In genomic region chr9:66720686-66721450, GRCm38 (mm10) we compare ENCODE assay signal across 25 mouse cellular contexts. TPM values are rescaled to one million over a fixed set of nuclear protein-coding genes. Genes with fewer than 3 reads are reported as not detected.
DNase-seq lines count a peak whose midpoint lies in the region; ATAC-seq and TF ChIP-seq lines count a peak whose summit lies in the region.
"Had no signal": no experiment of that assay in that cellular context is flagged by ENCODE, and none has a peak within 500 bp of the region (broad histone marks: within the 10 kb centered on the region; RNA-seq: fewer than 3 reads in every experiment).

No protein-coding gene starts in this region.

- no peak overlapping the region for H3K4me3 ChIP-seq in thymus, adult 2 months (ENCODE audit: control insufficient read depth, insufficient read depth, low read length)
- H3K4me3 ChIP-seq in kidney, postnatal 0 days (replicated peaks; ENCODE audit: low read depth, low read length): no peak overlapping the region
- H3K4me3 ChIP-seq in midbrain, embryonic 15.5 days: no peak overlapping the region
- H3K4me3 ChIP-seq: forebrain, embryonic 12.5 days; heart, embryonic 15.5 days; left cerebral cortex, adult 2 months; limb, embryonic 12.5 days; liver, embryonic 13.5 days; neural tube, embryonic 13.5 days had no signal

- H3K27me3 ChIP-seq in thymus, adult 2 months (ENCODE audit: control insufficient read depth, insufficient read depth, low read length): no peaks in the 10 kb centered on the region
- no peaks in the 10 kb centered on the region for H3K27me3 ChIP-seq in kidney, postnatal 0 days (ENCODE audit: insufficient read depth, low read length)
- no peaks in the 10 kb centered on the region for H3K27me3 ChIP-seq in midbrain, embryonic 15.5 days (replicated peaks)
- H3K27me3 ChIP-seq: CH12.LX; heart, embryonic 15.5 days; limb, embryonic 12.5 days had no signal

- no peak overlapping the region for H3K4me2 ChIP-seq in kidney, postnatal 0 days (ENCODE audit: low read length)
- H3K4me2 ChIP-seq in midbrain, embryonic 15.5 days: no peak overlapping the region
- H3K4me2 ChIP-seq: forebrain, embryonic 12.5 days; heart, embryonic 15.5 days; limb, embryonic 12.5 days; liver, embryonic 13.5 days; lung, embryonic 14.5 days; midbrain, embryonic 11.5 days; neural tube, embryonic 13.5 days had no signal

- ATAC-seq in kidney, postnatal 0 days (replicated peaks; ENCODE audit: low FRiP score, low read depth): 0 out of 2 replicates have a peak, but pooled peaks have one; percentile 15
- no peak for ATAC-seq in megakaryocyte progenitor cell, adult 5-6 weeks (replicated peaks; ENCODE audit: poor library complexity)
- no peak for ATAC-seq in midbrain, embryonic 15.5 days (replicated peaks)
- ATAC-seq in monocyte, adult 5-6 weeks (replicated peaks; ENCODE audit: insufficient number of reproducible peaks, low FRiP score, low TSS enrichment, poor library complexity, severe bottlenecking): no peak
- ATAC-seq: hindbrain, postnatal 0 days; intestine, postnatal 0 days had no signal

- H3K9me3 ChIP-seq in kidney, postnatal 0 days (replicated peaks; ENCODE audit: low read length): no peaks in the 10 kb centered on the region
- no peaks in the 10 kb centered on the region for H3K9me3 ChIP-seq in midbrain, embryonic 15.5 days
- H3K9me3 ChIP-seq: forebrain, embryonic 12.5 days; heart, embryonic 15.5 days; limb, embryonic 12.5 days; liver, embryonic 13.5 days; neural tube, embryonic 13.5 days had no signal

- no peak for TF ChIP-seq CTCF in thymus, adult 2 months (IDR thresholded peaks at IDR 0.05; ENCODE audit: borderline replicate concordance, control insufficient read depth, extremely low read depth, insufficient read depth, low read length, poor library complexity)
- TF ChIP-seq CTCF in kidney, postnatal 0 days (IDR thresholded peaks at IDR 0.05; ENCODE audit: low read depth): no peak

- H3K4me1 ChIP-seq in thymus, adult 2 months (replicated peaks; ENCODE audit: control insufficient read depth, insufficient read depth, low read length): peaks cover 6% of the 10 kb centered on the region; the same call in 1 of the 2 replicates
- peaks cover 13% of the 10 kb centered on the region; the same call in 1 of the 2 replicates for H3K4me1 ChIP-seq in kidney, postnatal 0 days (replicated peaks; ENCODE audit: insufficient read depth, low read length)
- no peaks in the 10 kb centered on the region for H3K4me1 ChIP-seq in midbrain, embryonic 15.5 days
- H3K4me1 ChIP-seq: liver, embryonic 13.5 days had no signal

- TF ChIP-seq POLR2A in thymus, adult 2 months (IDR thresholded peaks at IDR 0.05; ENCODE audit: control insufficient read depth, extremely low read depth, insufficient read depth, low read length, poor library complexity): no peak

- peak; percentile 17 for DNase-seq in thymus, adult 2 months
- no peak for DNase-seq in thymus, adult 18-20 months
- no peak for DNase-seq in kidney, postnatal 0 days (ENCODE audit: low spot score)
- peak; percentile 29 for DNase-seq in skeletal muscle tissue, adult 2 months (ENCODE audit: low read depth, low spot score)
- DNase-seq: adrenal gland, postnatal 25 days; cerebellum, adult 11 months; embryo, embryonic 11 days; gastrocnemius, postnatal 36 days; layer of hippocampus, adult 9-11 months; liver, embryonic 13.5 days; lung, embryonic 14.5 days; lung, postnatal 4 days had no signal

- 41% methylated on average over 8 of the region's 8 CpGs for WGBS in thymus, adult 2 months
- 85% methylated on average over 8 of the region's 8 CpGs for WGBS in kidney, postnatal 0 days
- WGBS in midbrain, embryonic 15.5 days: 91% methylated on average over 8 of the region's 8 CpGs

- H3K27ac ChIP-seq in thymus, adult 2 months (ENCODE audit: control insufficient read depth, insufficient read depth, low read length): no peak overlapping the region
- 0 out of 2 replicates have a peak overlapping the region, but pooled peaks have one; percentile 19 for H3K27ac ChIP-seq in kidney, postnatal 0 days
- no peak overlapping the region for H3K27ac ChIP-seq in midbrain, embryonic 15.5 days
- H3K27ac ChIP-seq: forebrain, embryonic 12.5 days; heart, embryonic 15.5 days; hindbrain, postnatal 0 days; left cerebral cortex, adult 2 months; liver, embryonic 13.5 days; neural tube, embryonic 13.5 days had no signal

- no peaks in the 10 kb centered on the region for H3K36me3 ChIP-seq in thymus, adult 2 months (ENCODE audit: control insufficient read depth, insufficient read depth, low read length)
- no peaks in the 10 kb centered on the region for H3K36me3 ChIP-seq in kidney, postnatal 0 days (ENCODE audit: insufficient read depth, low read length)
- no peaks in the 10 kb centered on the region for H3K36me3 ChIP-seq in midbrain, embryonic 15.5 days (replicated peaks)
- H3K36me3 ChIP-seq: forebrain, embryonic 12.5 days; heart, embryonic 15.5 days; limb, embryonic 12.5 days; liver, embryonic 13.5 days; neural tube, embryonic 13.5 days had no signal

- H3K9ac ChIP-seq in kidney, postnatal 0 days (ENCODE audit: low read depth, low read length): no peak overlapping the region
- H3K9ac ChIP-seq in midbrain, embryonic 15.5 days: no peak overlapping the region
- H3K9ac ChIP-seq: forebrain, embryonic 12.5 days; heart, embryonic 15.5 days; limb, embryonic 12.5 days; liver, embryonic 13.5 days; lung, embryonic 14.5 days; neural tube, embryonic 13.5 days had no signal

RNA-seq across cellular contexts. Expression of gene Car12, which starts 7.4 kb away (rescaled TPM):
- polyA plus RNA-seq in thymus, adult 2 months (2012; rRNA removed): 4.9 and 5.7 TPM in 2 replicates
- polyA plus RNA-seq in kidney, postnatal 0 days (2015; fragmentation: Nextera tagmentation; extraction: Ambion mirVana): 52.5 and 60.2 TPM in 2 replicates
- total RNA-seq in megakaryocyte progenitor cell, adult 5-6 weeks (2015): 2.3 and 2.7 TPM in 2 replicates
- 1.2 and 2.4 TPM in 2 replicates for total RNA-seq in megakaryocyte progenitor cell, adult 5-6 weeks (2017)
- polyA plus RNA-seq in midbrain, embryonic 15.5 days (2015; fragmentation: Nextera tagmentation; extraction: Ambion mirVana): 1.2 and 2.3 TPM in 2 replicates
- 0.87 TPM in 1 of 3 replicates, not detected in the others for total RNA-seq in monocyte, adult 5-6 weeks (2017)
- total RNA-seq: heart, adult 8-10 months had no signal

Comparison
In these comparisons a context has a peak if more than half of its experiments do, and no peak if none do; other contexts are left out.
1. DNase-seq: peak in thymus, adult 2 months (single experiment) and skeletal muscle tissue, adult 2 months (single experiment); none in thymus, adult 18-20 months (0 of 2) and kidney, postnatal 0 days (single experiment).